Mouse (Mus musculus) adrenal gland, postnatal 14 days (tissue): ENCODE measurements around the gene Cyb561. TPM values are rescaled to one million over a fixed set of nuclear protein-coding genes. Genes with fewer than 3 reads are reported as not detected.

Experiments
- DNase-seq: peaks from one replicate; pipeline ENCODE4 v3.0.0; 2021; ENCODE audit warnings: mixed read lengths
- long read RNA-seq, 2 experiments: library from polyadenylated mRNA; stranded (forward); transcript quantifications; one replicate each; pipeline ENCODE4 v2.0.0; 2021
- total RNA-seq: library from RNA; stranded (reverse); gene quantifications from 2 replicates; pipeline ENCODE4 v1.2.3, GENCODE M21; 2021

Cyb561 gene
- total RNA-seq = 142 and 145 TPM in 2 replicates
- long read RNA-seq, experiment 1, transcript Cyb561-203 (2 exons, 505 nt) = minor isoform, 6 of 551 reads
- long read RNA-seq, experiment 1, transcript Cyb561-201 (6 exons, 2,741 nt) = major isoform, 73 of 551 reads
- long read RNA-seq, experiment 1, partial matches to known transcripts = 32 of 551 reads
- long read RNA-seq, experiment 1, other reads (novel, unspliced or antisense) = 437 of 551 reads
- long read RNA-seq, experiment 2, transcript Cyb561-201 (6 exons, 2,741 nt) = major isoform, 39 of 318 reads
- long read RNA-seq, experiment 2, partial matches to known transcripts = 26 of 318 reads
- long read RNA-seq, experiment 2, other reads (novel, unspliced or antisense) = 252 of 318 reads

DNA sequence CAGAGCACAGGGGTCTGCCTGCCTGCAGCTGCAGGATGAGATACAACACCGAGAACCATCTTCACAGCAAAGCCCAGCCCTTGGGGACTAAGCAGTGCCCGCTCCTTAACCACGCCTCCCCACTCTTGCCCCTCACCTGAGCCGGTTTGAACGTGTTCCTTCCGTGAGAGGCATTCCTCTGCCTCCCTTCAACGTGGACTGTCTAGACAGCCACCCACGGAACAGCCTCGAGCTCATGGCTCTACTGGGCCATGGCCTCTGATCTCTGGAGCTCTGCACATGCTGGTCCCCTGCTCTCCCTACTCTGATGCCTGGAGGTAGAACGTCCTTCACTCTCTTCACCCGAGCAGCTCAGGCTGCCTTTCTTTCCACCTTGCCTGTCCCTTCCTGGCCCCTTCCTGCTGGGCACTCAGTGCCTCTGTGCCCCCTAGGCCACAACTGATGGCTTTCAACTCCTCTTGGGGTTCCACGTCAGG is at the start of gene Cyb561:
Gene Cyb561 (minus strand): TSS at position 426 of the 476 bp plus-strand sequence.
- no peak for DNase-seq

DNA sequence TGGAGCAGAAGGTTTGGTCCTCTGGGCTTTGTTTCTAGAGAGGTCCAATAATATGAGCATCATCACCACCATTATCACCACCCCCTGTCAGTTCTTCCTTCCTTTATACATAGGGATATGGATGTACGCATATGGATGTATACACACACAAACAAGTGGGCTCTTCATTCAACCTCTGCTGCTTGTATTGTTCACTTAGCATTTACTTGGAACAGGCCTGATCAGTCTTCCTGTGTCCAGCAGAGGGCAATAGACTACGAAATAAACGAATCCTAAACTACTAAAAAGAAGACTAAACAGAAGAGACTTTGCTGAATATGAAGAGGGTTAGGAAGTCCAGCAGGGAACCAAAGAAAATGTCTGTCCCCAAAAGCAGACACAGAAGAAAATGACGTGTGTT is 48.6 kb upstream of the Cyb561 start:
- no peak for DNase-seq

DNA sequence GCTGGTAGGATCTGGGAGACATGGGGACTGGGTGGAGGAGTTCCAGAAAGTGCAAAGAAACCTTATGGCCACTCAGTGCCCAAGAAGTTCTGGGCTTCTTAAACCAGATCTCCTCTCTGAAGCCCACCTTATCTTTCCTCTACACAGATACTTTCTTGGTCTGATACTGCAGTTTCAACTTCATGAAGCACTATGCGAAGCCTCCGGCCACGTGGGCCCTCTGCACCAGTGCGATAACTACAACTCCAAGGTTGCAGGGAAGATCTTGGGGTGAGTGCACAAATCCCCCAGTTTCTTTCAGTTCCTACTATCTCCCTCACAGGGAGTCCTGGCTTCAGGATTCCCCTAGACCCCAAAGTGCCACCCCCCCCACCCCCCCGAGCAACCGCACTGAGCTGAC is 46.9 kb upstream of the Cyb561 start:
- DNase-seq = no peak

DNA sequence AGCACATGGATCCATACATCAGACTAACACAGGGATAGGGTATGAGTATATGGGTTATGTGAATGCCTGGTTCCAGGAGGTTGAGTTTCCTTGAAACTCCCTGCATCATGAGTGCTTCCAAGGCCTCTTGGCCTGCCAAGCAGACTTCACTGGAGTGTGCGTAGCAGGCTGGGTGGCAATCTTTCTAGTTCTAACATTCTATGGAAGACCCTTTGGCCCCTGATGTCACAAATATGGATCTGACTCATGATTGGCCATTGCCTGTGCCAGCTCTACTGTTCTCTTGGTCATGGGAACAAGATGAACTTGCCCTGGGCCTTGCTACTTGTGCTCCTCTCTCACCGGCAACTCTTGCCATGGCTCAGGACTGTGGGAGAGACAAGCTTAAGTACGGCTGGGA is 41.2 kb upstream of the Cyb561 start, which contains the start of gene Ace3:
Gene Ace3 (plus strand): TSS at position 301 of the 400 bp plus-strand sequence.
- no peak for DNase-seq

GRCm38 (mm10) chr11:105990231-105990630 is 37.1 kb upstream of the Cyb561 start:
- DNase-seq = peak; percentile 31

DNA sequence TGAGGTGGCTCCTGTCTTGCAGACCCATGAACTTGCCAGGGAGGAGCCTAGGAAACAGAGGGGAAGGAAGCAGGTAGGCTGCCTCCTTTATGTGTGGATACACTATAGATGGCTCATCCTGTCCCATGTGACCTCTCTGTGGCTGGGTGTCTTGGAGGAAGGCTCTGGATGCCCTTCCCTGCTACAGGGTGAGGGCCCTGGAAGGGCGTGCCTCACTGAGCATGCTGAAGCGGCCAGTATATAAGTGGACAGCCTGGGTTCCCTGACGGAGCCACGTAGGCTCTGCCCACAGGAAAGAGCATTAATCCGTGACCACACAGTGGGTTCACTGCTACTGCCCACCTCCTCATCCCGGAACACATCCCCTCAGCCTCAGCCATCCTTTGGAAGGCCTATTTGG is 36.3 kb upstream of the Cyb561 start:
- DNase-seq = no peak

- no peak for DNase-seq
Measured at GRCm38 (mm10) chr11:105987446-105987845, 34.3 kb upstream of the Cyb561 start.

DNA sequence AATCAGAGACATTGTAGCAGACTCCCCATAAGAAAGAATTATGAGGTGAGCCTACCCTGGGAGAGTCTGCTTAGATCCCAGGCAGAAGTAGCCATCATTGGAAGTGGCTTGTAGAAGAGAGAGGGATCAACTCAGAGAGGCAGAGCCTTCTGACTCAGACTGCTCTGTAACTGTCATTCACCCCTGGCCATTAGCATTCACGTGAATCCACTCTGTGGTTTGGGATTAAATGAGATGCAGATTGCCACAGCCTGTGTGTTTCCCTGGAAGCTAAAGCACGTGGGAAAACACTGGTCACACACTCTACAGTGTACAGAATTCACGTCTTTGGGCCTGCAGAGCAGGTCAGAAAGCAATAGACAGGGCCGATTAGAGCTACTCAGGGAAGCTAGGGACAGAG is 31.3 kb upstream of the Cyb561 start:
- no peak for DNase-seq

- DNase-seq = no peak
Measured at GRCm38 (mm10) chr11:105978634-105979033, 25.5 kb upstream of the Cyb561 start.

DNA sequence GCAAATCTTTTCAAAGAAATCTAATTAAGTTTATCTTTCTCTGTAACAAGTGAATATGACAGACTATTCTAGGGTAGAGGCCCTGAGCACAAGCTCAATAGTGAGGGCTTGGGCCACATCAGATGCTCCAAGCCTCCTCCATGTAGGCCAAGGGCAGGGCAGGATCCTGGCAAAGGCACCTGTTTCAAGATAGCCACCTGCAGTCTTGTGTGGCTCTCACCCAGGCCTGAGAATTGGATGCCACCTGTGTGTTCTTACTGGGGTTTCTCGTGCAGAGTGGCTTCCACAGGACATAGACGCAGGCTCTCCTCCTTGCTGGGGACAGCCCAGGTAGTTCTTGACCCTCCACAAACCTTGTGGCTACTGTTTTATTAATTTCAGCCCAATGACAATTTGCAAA is 25.1 kb upstream of the Cyb561 start:
- no peak for DNase-seq

DNA sequence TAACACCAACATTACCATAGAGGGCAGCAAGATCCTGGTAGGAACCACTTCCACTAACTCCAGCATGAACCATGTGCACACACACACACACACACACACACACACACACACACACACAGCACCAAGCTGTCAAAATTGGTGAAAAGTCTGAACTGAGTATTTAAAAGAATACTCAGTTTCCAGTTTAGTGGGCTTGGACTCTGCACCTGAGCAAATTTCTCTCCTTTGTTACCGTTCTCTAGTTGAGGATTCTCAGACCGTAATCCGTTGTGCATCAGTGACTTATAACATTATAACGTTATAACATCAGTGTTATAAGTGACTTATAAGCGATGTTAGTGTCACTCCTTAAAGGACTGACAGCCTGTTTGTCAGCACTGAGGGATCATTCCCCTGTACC is 22.5 kb upstream of the Cyb561 start:
- DNase-seq = no peak

DNA sequence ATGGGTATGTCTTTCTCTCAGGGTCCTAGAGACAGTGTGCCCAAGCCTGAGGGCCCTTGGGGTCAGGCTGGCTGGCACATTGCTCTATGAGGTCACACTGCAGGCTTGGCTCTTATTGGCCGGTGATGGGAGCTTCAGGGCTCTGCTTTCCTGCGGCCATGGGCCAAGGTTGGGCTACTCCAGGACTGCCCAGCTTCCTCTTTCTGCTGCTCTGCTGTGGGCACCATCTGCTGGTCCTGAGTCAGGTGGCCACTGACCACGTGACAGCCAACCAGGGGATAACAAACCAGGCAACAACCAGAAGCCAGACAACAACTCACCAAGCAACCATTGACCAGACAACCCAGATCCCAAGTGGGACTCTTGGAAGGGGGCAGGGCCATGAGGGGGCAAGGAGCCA is 21.9 kb upstream of the Cyb561 start:
- no peak for DNase-seq

DNA sequence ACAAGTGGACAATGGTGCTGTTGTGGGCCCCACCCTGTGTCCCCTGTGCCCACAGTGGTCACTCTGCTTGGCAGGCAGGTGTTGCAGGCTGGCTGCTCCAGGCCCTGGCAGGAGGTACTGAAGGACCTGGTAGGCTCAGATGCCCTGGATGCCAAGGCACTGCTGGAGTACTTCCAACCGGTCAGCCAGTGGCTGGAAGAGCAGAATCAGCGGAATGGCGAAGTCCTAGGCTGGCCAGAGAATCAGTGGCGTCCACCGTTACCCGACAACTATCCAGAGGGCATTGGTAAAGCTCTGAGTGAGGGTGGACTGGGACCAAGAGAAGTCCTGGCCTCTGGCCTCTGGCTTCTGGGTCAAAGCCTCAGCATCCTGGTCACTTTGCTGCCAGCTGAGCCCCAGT is 21.5 kb upstream of the Cyb561 start:
- DNase-seq = peak; percentile 41

DNA sequence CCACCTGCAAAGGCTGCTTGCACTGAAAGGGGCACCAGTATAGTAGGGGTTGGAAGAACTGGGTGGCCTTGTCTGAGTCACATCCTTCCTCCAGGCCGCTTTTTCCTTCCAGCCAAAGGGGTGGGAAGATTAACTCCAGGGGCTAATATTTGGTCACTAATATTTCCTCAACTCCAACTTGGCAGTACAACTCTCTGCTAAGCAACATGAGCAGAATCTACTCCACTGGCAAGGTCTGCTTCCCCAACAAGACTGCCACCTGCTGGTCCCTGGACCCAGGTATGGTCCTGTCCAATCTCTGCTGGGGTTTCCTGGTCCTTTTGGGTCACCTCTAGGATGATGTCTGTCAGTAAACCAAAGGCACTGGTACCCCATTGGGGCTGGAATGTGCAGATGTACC is 16.4 kb upstream of the Cyb561 start:
- peak; percentile 77 for DNase-seq

GRCm38 (mm10) chr11:105968948-105969347 is 15.8 kb upstream of the Cyb561 start:
- no peak for DNase-seq

- peak; percentile 63 for DNase-seq
Measured at GRCm38 (mm10) chr11:105967741-105968574, 14.8 kb upstream of the Cyb561 start, which contains the start of gene Ace. Ace (plus strand) TSS chr11:105967945.

GRCm38 (mm10) chr11:105966288-105966687 is 13.2 kb upstream of the Cyb561 start:
- DNase-seq = no peak

GRCm38 (mm10) chr11:105964691-105965090 is 11.6 kb upstream of the Cyb561 start:
- DNase-seq = no peak

DNA sequence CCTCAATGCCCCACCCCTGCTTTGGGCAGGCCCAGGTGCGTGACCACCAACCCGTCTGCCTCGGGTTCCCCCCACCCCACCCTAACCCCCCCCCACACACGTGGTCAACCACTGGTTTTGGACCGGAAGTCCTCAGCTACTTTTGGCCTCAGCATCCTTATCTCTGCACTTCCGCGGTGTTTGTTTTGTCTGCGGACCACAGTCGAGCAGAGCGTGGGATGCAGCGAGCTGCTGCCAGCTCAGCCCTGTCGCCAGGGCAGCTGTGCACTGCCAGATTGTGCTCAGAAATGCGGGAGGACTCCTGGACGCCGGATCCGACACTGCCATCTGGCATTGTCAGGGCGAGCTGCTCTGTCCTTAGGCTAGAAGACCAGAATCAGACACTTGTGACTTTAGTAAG is 6.2 kb upstream of the Cyb561 start:
- no peak for DNase-seq

GRCm38 (mm10) chr11:105958566-105958965 is 5.4 kb upstream of the Cyb561 start:
- no peak for DNase-seq

DNA sequence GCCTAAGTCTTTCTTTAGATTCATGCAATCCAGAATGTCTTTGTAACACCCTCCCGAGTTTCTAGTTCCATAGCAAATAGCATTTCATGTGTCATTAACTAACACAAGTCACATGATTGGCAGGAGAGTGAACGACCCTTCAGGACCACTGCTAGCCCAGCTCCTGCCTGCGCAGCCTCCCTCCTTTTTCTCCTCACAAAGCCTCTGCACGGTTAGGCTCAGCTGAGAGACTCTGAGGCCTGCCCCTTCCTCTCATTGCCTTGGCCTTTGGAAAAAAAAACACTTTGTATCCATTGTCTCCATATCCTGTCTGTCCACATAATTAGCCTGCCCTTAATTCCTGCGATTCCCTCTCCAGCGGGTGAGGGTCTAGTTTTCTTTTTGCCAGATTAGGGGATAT is 4.4 kb upstream of the Cyb561 start:
- no peak for DNase-seq

GRCm38 (mm10) chr11:105955815-105956430 is 2.8 kb upstream of the Cyb561 start:
- no peak for DNase-seq

- peak; percentile 85 for DNase-seq
Measured at GRCm38 (mm10) chr11:105953402-105953801, 266 bp upstream of the Cyb561 start.
